8 mouse cellular contexts compared by ENCODE assay signal in the genomic region with DNA sequence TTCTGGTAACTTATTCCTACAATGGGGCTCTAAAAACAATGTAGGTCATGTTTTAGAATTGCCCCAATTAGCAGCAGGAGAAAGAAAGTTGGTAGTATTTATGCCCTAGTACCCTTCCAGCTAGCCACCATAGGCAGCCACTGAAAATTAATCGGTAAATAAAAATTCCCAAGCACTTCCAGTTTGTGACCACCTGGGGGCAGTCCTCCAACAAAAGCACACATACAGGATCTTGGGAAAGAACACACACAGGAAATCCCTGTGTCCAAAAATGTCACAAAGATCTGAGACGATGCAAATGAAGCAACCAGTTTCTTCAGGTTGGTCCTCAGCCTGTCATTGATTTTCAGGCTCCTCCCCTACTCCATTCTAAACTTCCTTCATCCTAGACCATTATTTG.
DNase-seq lines count a peak whose midpoint lies in the region; ATAC-seq lines count a peak whose summit lies in the region.

No protein-coding gene starts in this region.

- H3K4me1 ChIP-seq in heart, embryonic 10.5 days, result peaks cover 13% of the 10 kb centered on the region
- H3K4me1 ChIP-seq in embryonic facial prominence, embryonic 14.5 days (ENCODE audit: control insufficient read depth, insufficient read depth, low read length), result no peaks in the 10 kb centered on the region

- no peak overlapping the region for H3K9ac ChIP-seq in embryonic facial prominence, embryonic 14.5 days (ENCODE audit: low read depth, low read length)

- no peaks in the 10 kb centered on the region for H3K9me3 ChIP-seq in heart, embryonic 10.5 days
- no peaks in the 10 kb centered on the region for H3K9me3 ChIP-seq in embryonic facial prominence, embryonic 14.5 days (ENCODE audit: control insufficient read depth, low read length)

- ATAC-seq in embryonic facial prominence, embryonic 14.5 days (ENCODE audit: low read depth), result no peak
- 0 out of 2 replicates have a peak, but pooled peaks have one; percentile 41 for ATAC-seq in megakaryocyte-erythroid progenitor cell, adult 5-6 weeks (replicated peaks; ENCODE audit: low FRiP score, low TSS enrichment, poor library complexity, severe bottlenecking)

- H3K27ac ChIP-seq in heart, embryonic 10.5 days, result no peak overlapping the region
- H3K27ac ChIP-seq in embryonic facial prominence, embryonic 14.5 days (replicated peaks; ENCODE audit: low read depth, low read length), result no peak overlapping the region

- no peak overlapping the region for H3K4me3 ChIP-seq in heart, embryonic 10.5 days
- H3K4me3 ChIP-seq in embryonic facial prominence, embryonic 14.5 days (ENCODE audit: low read depth, low read length), result no peak overlapping the region

- WGBS in heart, embryonic 10.5 days, result 47% methylated on average over 2 of the region's 2 CpGs
- WGBS in embryonic facial prominence, embryonic 14.5 days, result 28% methylated on average over 2 of the region's 2 CpGs

- H3K27me3 ChIP-seq in heart, embryonic 10.5 days (ENCODE audit: insufficient read depth, poor library complexity, severe bottlenecking), result no peaks in the 10 kb centered on the region
- no peaks in the 10 kb centered on the region for H3K27me3 ChIP-seq in embryonic facial prominence, embryonic 14.5 days (replicated peaks; ENCODE audit: control insufficient read depth, insufficient read depth, low read length)

- peak; percentile 4 for DNase-seq in heart, adult 8-10 months (ENCODE audit: low spot score)
- no peak for DNase-seq in heart, embryonic 10.5 days (ENCODE audit: low spot score)
- DNase-seq in CD4-positive helper T cell, adult 2 months (ENCODE audit: low read depth, low spot score), result peak; percentile 17
- peak; percentile 79 for DNase-seq in adipocyte (ENCODE audit: low spot score)
- peak; percentile 10 for DNase-seq in embryonic facial prominence, embryonic 14.5 days (ENCODE audit: low spot score)
- DNase-seq in layer of hippocampus, adult 18-20 months (ENCODE audit: low spot score in 2 of 2), result peak; percentile 16 to 74
- no peak for DNase-seq in urinary bladder, postnatal 25 days (ENCODE audit: low spot score)

- H3K36me3 ChIP-seq in heart, embryonic 10.5 days, result no peaks in the 10 kb centered on the region
- no peaks in the 10 kb centered on the region for H3K36me3 ChIP-seq in embryonic facial prominence, embryonic 14.5 days (ENCODE audit: control insufficient read depth, insufficient read depth, low read length)

- H3K4me2 ChIP-seq in embryonic facial prominence, embryonic 14.5 days (ENCODE audit: low read depth, low read length), result no peak overlapping the region

Comparison
In these comparisons a context has a peak if more than half of its experiments do, and no peak if none do; other contexts are left out.
1. DNase-seq: peak in heart, adult 8-10 months (single experiment), CD4-positive helper T cell, adult 2 months (single experiment), adipocyte (single experiment), embryonic facial prominence, embryonic 14.5 days (single experiment) and layer of hippocampus, adult 18-20 months (2 of 2); none in heart, embryonic 10.5 days (single experiment) and urinary bladder, postnatal 25 days (single experiment).